Mouse (Mus musculus): Measurements from ENCODE around the gene Gm49630. TPM values are rescaled to one million over a fixed set of nuclear protein-coding genes. Genes with fewer than 3 reads are reported as not detected.
A peak's percentile ranks its signal among the peaks of the same experiment; 100 is the strongest.
"Not testable (repeated sequence)": the region's sequence is repeated elsewhere in the genome, so short reads cannot be mapped to it uniquely, and the experiment has no call there.

Gm49630 gene
- polyA plus RNA-seq, 1 experiment from 2014 or later = not detected

DNA sequence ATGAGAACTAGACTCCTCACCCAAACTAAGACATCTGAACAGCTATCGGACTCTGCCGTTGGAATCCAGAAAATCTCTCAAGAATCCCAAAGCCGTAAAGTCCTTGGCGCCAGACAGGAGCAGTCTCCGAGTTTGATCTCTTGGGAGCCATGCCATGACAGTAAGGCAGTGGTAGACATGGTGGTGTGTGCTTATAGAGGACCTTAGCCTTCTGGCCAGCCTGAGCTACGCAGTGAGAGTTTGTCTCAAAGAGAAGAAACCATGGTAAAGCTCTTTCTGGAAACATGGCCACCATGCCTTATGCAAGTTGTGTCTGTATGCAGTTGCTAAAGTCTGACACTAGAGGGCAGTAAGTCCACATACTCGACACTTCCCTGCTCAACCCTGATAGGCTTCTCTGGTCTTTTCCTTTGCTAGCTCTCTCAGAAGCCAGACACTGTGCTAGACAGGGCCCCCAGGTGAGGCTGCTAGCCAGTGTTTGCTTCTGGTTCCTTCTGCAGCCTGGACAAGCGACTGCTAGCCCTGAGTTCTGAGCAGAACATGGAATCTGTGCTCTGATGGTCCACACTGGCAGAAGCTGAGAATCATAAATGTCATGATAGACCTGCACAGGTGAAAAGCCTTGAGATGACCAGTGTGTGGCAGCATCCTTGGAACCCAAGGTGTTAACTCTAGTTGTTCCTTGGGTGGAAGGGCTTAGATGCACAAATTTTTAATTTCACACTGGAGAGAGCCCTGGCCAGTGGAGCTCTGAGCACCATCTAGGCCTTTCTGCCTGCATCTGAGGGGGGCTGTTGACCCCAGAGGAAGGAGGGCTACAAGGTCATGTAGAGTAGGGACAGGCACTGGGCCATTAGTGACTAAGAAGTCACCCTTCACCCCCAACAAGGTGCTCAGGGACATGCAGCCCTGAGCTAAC is 65.2 kb downstream of the Gm49630 start:
- not testable (repeated sequence) for H3K4me1 ChIP-seq (ENCODE audit: control insufficient read depth, insufficient read depth, low read length); H3K9me3 ChIP-seq (ENCODE audit: control insufficient read depth, low read length); H3K9ac ChIP-seq (ENCODE audit: low read length); H3K4me3 ChIP-seq (ENCODE audit: low read depth, low read length); DNase-seq (ENCODE audit: low spot score); H3K27me3 ChIP-seq (ENCODE audit: control insufficient read depth, insufficient read depth, low read length); H3K36me3 ChIP-seq (ENCODE audit: control insufficient read depth, insufficient read depth, low read length); H3K4me2 ChIP-seq (ENCODE audit: low read depth); H3K27ac ChIP-seq (ENCODE audit: low read depth, low read length)
- 57% methylated on average over 8 of the region's 8 CpGs for WGBS
- peak; percentile 48; the same call in 1 of the 2 replicates for ATAC-seq (ENCODE audit: insufficient read depth, low FRiP score, low TSS enrichment)

Other genes with a start within 250 kb of the Gm49630 start
- 35.2 and 35.6 TPM in 2 replicates for gene Rps6ka2, start 201.9 kb downstream of the Gm49630 start, polyA plus RNA-seq (2014; fragmentation: Nextera tagmentation; extraction: Ambion mirVana)
- gene Tcp10a, start 47.3 kb downstream of the Gm49630 start, polyA plus RNA-seq (2014; fragmentation: Nextera tagmentation; extraction: Ambion mirVana) = not detected in 2 replicates
- not detected in 2 replicates for gene Ttll2, start 19.3 kb downstream of the Gm49630 start, polyA plus RNA-seq (2014; fragmentation: Nextera tagmentation; extraction: Ambion mirVana)
- gene Unc93a2, start 13.5 kb upstream of the Gm49630 start, polyA plus RNA-seq (2014; fragmentation: Nextera tagmentation; extraction: Ambion mirVana) = not detected in 2 replicates

Measured in neural tube, embryonic 11.5 days (tissue).